Mouse (Mus musculus): ENCODE measurements at regions not wholly inside any gene's neighbourhood (a gene's known extent, or its start where the extent isn't known, plus 50 kb on each side); places are given as distances from the start of the nearest gene placed in this dataset.

DNA sequence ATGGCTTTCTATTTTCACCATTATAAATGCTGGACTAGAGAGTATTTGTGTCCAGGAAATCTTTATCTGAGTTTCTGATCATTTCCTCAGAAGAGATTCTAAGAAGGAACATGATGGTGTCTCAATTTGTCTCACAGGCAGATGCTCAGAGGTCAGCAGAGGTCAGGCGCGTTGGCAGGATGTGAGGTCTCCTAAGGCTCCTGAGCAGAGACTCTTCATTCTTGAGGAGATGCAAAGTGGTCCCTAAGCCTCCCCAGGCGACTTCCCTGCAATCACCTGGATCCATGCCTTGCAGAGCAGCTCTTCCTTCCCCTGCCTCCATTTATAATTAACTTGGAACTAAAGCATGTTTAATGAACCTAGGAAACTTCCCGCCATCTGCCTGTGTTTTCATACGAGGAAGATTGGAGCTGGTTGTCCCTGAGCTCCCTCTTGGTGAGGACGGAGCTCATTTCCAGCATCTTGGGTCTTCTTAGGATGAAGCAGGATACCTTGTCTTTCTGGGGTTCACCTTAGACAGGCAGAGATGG is 71.8 kb downstream of the Arf2 start:
- no peak for TF ChIP-seq CTCF (IDR thresholded peaks at IDR 0.05; ENCODE audit: low read depth)
- TF ChIP-seq EP300 (optimal IDR thresholded peaks at IDR 0.05), result no peak
- Histone ChIP-seq H3K27me3 (ENCODE audit: control insufficient read depth, insufficient read depth, low read length) (no peaks in the 10 kb centered on the region), H3K27ac (replicated peaks) (no peak overlapping the region), H3K36me3 (ENCODE audit: control insufficient read depth, insufficient read depth, low read length) (no peaks in the 10 kb centered on the region), H3K9me3 (ENCODE audit: control insufficient read depth, low read length) (no peaks in the 10 kb centered on the region), H3K4me3 (ENCODE audit: low read depth, low read length) (no peak overlapping the region), H3K4me2 (replicated peaks; ENCODE audit: low read depth) (no peak overlapping the region), H3K9ac (ENCODE audit: low read length) (no peak overlapping the region), H3K4me1 (replicated peaks; ENCODE audit: control insufficient read depth, insufficient read depth) (no peaks in the 10 kb centered on the region)
- DNase-seq (ENCODE audit: low spot score) (no peak), ATAC-seq (ENCODE audit: low FRiP score, low TSS enrichment) (no peak)
- whole genome bisulfite sequencing, result 68% methylated on average over 6 of the region's 6 CpGs

DNA sequence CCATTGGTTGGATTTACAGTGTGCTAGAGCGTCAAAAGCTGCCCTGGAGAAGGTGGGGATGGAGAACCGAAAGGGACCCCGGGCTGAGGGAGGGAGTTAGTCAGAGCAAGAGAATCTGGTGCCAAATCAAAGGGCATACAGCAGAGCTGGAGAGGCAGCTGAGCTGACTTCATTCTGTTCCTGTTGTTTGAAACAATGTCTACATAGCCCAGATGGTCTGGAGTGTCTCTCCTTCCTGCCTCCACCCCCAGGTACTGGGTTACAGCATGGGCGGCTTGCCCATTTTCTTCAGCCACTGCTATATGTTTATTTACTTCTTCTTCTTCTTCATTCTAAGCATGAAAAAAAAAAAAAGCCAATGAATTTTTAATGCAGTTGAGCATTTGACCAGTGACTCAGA is 78.7 kb downstream of the Arf2 start:
- ATAC-seq (ENCODE audit: low FRiP score, low TSS enrichment) (no peak), DNase-seq (ENCODE audit: low spot score) (no peak)
- no peak overlapping the region for H3K27ac ChIP-seq (replicated peaks)
- 72% methylated on average over 4 of the region's 4 CpGs for WGBS
- H3K27me3 ChIP-seq (ENCODE audit: control insufficient read depth, insufficient read depth, low read length), result no peaks in the 10 kb centered on the region
- no peaks in the 10 kb centered on the region for H3K4me1 ChIP-seq (replicated peaks; ENCODE audit: control insufficient read depth, insufficient read depth)
- H3K9me3 ChIP-seq (ENCODE audit: control insufficient read depth, low read length), result no peaks in the 10 kb centered on the region
- no peak overlapping the region for H3K4me3 ChIP-seq (ENCODE audit: low read depth, low read length)
- H3K36me3 ChIP-seq (ENCODE audit: control insufficient read depth, insufficient read depth, low read length), result no peaks in the 10 kb centered on the region
- no peak overlapping the region for H3K4me2 ChIP-seq (replicated peaks; ENCODE audit: low read depth)
- no peak overlapping the region for H3K9ac ChIP-seq (ENCODE audit: low read length)
- TF ChIP-seq EP300 (optimal IDR thresholded peaks at IDR 0.05), result no peak
- no peak for TF ChIP-seq CTCF (IDR thresholded peaks at IDR 0.05; ENCODE audit: low read depth)

DNA sequence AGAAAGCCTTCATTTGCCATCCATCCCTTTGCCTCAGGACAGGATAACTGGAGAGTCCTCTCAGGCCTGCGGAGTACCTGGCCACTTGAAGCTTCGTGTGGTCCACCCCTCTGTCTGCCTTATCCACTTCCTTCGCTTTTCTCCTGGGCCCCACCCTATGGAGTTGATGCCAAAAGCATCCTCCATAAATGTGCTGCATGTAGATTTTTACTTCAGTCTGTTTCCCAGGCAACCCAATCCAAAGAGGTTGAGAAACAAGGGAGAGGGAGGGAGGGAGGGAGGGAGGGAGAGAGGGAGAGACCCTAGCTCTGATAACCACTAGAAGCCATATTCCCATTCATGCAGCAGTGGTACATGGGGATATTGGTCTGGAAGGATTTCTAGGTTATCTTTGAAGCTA is 80.7 kb upstream of the Crhr1 start:
- WGBS, result 77% methylated on average over 3 of the region's 3 CpGs
- Histone ChIP-seq H3K27me3 (ENCODE audit: control insufficient read depth, insufficient read depth, low read length) (no peaks in the 10 kb centered on the region), H3K4me2 (replicated peaks; ENCODE audit: low read depth) (no peak overlapping the region), H3K27ac (replicated peaks) (no peak overlapping the region), H3K36me3 (ENCODE audit: control insufficient read depth, insufficient read depth, low read length) (no peaks in the 10 kb centered on the region), H3K9ac (ENCODE audit: low read length) (no peak overlapping the region), H3K9me3 (ENCODE audit: control insufficient read depth, low read length) (no peaks in the 10 kb centered on the region), H3K4me3 (ENCODE audit: low read depth, low read length) (no peak overlapping the region), H3K4me1 (replicated peaks; ENCODE audit: control insufficient read depth, insufficient read depth) (no peaks in the 10 kb centered on the region)
- DNase-seq (ENCODE audit: low spot score) (no peak), ATAC-seq (ENCODE audit: low FRiP score, low TSS enrichment) (no peak)
- TF ChIP-seq CTCF (IDR thresholded peaks at IDR 0.05; ENCODE audit: low read depth) (no peak), EP300 (optimal IDR thresholded peaks at IDR 0.05) (no peak)

DNA sequence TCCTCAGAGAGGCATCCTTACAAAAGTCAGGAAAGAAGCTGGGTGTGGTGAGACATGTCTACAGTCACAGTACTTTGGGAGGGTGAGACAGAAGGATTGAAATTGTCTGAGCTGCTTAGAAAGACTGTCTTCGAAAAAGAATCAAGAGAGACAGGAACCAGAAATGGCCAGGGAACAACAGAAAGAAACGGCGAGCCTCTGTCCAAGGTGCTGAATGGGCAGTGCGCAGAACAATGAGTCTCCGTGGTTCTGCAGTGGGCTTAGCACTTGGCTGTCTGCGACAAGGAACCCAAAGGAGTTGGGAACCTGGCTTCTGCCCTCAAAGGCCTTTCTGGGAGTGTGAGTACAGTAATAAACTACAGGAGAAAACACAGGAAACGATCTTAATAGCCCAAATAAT is 79.4 kb upstream of the Crhr1 start:
- TF ChIP-seq CTCF (IDR thresholded peaks at IDR 0.05; ENCODE audit: low read depth), result no peak
- TF ChIP-seq EP300 (optimal IDR thresholded peaks at IDR 0.05), result no peak
- no peak overlapping the region for H3K4me3 ChIP-seq (ENCODE audit: low read depth, low read length)
- H3K9me3 ChIP-seq (ENCODE audit: control insufficient read depth, low read length), result no peaks in the 10 kb centered on the region
- ATAC-seq (ENCODE audit: low FRiP score, low TSS enrichment), result no peak
- no peak overlapping the region for H3K9ac ChIP-seq (ENCODE audit: low read length)
- no peaks in the 10 kb centered on the region for H3K36me3 ChIP-seq (ENCODE audit: control insufficient read depth, insufficient read depth, low read length)
- H3K27ac ChIP-seq (replicated peaks), result no peak overlapping the region
- H3K4me2 ChIP-seq (replicated peaks; ENCODE audit: low read depth), result no peak overlapping the region
- 20% methylated on average over 7 of the region's 7 CpGs for WGBS
- no peaks in the 10 kb centered on the region for H3K4me1 ChIP-seq (replicated peaks; ENCODE audit: control insufficient read depth, insufficient read depth)
- DNase-seq (ENCODE audit: low spot score), result peak; percentile 37
- no peaks in the 10 kb centered on the region for H3K27me3 ChIP-seq (ENCODE audit: control insufficient read depth, insufficient read depth, low read length)

DNA sequence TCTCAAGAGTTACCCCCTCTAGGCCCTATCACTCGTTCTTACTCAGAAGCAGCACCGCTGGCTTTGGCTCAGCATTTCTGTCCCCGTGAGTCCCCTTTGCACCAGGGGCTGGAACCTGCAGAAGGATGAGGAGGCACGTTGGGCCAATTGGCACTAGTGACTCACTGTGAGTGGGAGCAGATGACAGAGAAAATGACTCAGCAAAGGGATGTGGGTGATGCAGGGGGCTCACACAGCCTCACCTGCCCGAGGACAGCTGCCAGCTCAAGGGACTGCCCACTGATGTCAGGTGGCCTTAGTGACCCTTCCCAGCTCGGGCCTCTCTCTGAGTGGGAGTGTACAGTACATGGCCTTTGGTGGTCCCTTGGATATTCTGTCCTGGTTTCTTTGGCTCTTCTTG is 76.7 kb upstream of the Crhr1 start:
- no peak for DNase-seq (ENCODE audit: low spot score)
- H3K9me3 ChIP-seq (ENCODE audit: control insufficient read depth, low read length), result no peaks in the 10 kb centered on the region
- no peak overlapping the region for H3K27ac ChIP-seq (replicated peaks)
- H3K27me3 ChIP-seq (ENCODE audit: control insufficient read depth, insufficient read depth, low read length), result no peaks in the 10 kb centered on the region
- TF ChIP-seq EP300 (optimal IDR thresholded peaks at IDR 0.05) (no peak), CTCF (IDR thresholded peaks at IDR 0.05; ENCODE audit: low read depth) (no peak)
- no peak overlapping the region for H3K4me2 ChIP-seq (replicated peaks; ENCODE audit: low read depth)
- 68% methylated on average over 6 of the region's 6 CpGs for WGBS
- H3K36me3 ChIP-seq (ENCODE audit: control insufficient read depth, insufficient read depth, low read length), result no peaks in the 10 kb centered on the region
- ATAC-seq (ENCODE audit: low FRiP score, low TSS enrichment), result no peak
- H3K4me3 ChIP-seq (ENCODE audit: low read depth, low read length), result no peak overlapping the region
- no peak overlapping the region for H3K9ac ChIP-seq (ENCODE audit: low read length)
- H3K4me1 ChIP-seq (replicated peaks; ENCODE audit: control insufficient read depth, insufficient read depth), result no peaks in the 10 kb centered on the region

DNA sequence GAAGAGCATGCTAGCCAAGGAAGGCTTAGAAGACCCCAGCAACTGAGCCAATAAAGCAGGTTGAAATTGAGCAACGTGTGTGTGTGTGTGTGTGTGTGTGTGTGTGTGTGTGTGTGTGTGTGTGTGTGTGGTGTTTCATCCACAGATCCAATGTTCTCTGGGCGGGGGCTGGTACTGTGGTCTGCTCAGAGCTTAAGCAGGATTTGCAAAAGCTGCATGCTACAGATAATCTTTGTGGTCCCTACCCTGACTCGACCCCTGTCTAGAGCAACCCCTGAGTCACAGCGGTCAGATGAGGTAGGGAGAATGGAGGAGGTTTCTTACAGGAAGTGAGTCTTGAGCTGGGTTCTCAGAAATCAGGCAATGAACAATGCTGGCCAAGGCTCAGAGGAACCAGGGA is 75.6 kb upstream of the Crhr1 start:
- no peak for DNase-seq (ENCODE audit: low spot score)
- no peaks in the 10 kb centered on the region for H3K27me3 ChIP-seq (ENCODE audit: control insufficient read depth, insufficient read depth, low read length)
- WGBS, result 70% methylated on average over 4 of the region's 4 CpGs

More for the DNA sequence above, 75.6 kb upstream of the Crhr1 start:
- TF ChIP-seq CTCF (IDR thresholded peaks at IDR 0.05; ENCODE audit: low read depth) (no peak), EP300 (optimal IDR thresholded peaks at IDR 0.05) (no peak)
- Histone ChIP-seq H3K9ac (ENCODE audit: low read length) (no peak overlapping the region), H3K4me2 (replicated peaks; ENCODE audit: low read depth) (no peak overlapping the region), H3K4me1 (replicated peaks; ENCODE audit: control insufficient read depth, insufficient read depth) (no peaks in the 10 kb centered on the region), H3K27ac (replicated peaks) (no peak overlapping the region), H3K9me3 (ENCODE audit: control insufficient read depth, low read length) (no peaks in the 10 kb centered on the region), H3K4me3 (ENCODE audit: low read depth, low read length) (no peak overlapping the region), H3K36me3 (ENCODE audit: control insufficient read depth, insufficient read depth, low read length) (no peaks in the 10 kb centered on the region)
- ATAC-seq (ENCODE audit: low FRiP score, low TSS enrichment), result no peak

All from stomach, postnatal 0 days (tissue).